Mouse (Mus musculus) midbrain, postnatal 0 days (tissue): ENCODE results near the gene Gsto1. TPM values are rescaled to one million over a fixed set of nuclear protein-coding genes. Genes with fewer than 3 reads are reported as not detected.
"Not testable (repeated sequence)": the region's sequence is repeated elsewhere in the genome, so short reads cannot be mapped to it uniquely, and the experiment has no call there.

Source experiments
- ATAC-seq: fragments of 200-750 bp; cut with Nextera tagmentation; 2 replicates; pipeline ENCODE4 v1.8.0; 2017; ENCODE audit warnings: moderate number of reproducible peaks, mild to moderate bottlenecking, moderate TSS enrichment, moderate library complexity; ENCODE audit not compliant: low FRiP score
- DNase-seq: peaks from one replicate; pipeline ENCODE4 v3.0.0-alpha.2; 2015; ENCODE audit warnings: low spot score
- H3K27ac ChIP-seq: fragments of 300-500 bp; sonication (generic); 2 replicates; pipeline ENCODE4 v1.5.1; 2014; ENCODE audit warnings: low read depth, mild to moderate bottlenecking, low read length, mixed read lengths
- H3K27me3 ChIP-seq: fragments of 300-500 bp; sonication (generic); 2 replicates; pipeline ENCODE4 v1.6.1; 2014; ENCODE audit warnings: low read length, control low read depth, mixed read lengths; ENCODE audit not compliant: insufficient read depth
- H3K36me3 ChIP-seq: fragments of 300-500 bp; sonication (generic); 2 replicates; pipeline ENCODE4 v1.6.1; 2014; ENCODE audit warnings: low read length, control low read depth, mixed read lengths; ENCODE audit not compliant: insufficient read depth
- H3K4me1 ChIP-seq: fragments of 300-500 bp; sonication (generic); 2 replicates; pipeline ENCODE4 v1.6.1; 2014; ENCODE audit warnings: mild to moderate bottlenecking, control low read depth, antibody characterized with exemption, low read length, mixed read lengths; ENCODE audit not compliant: insufficient read depth
- H3K4me2 ChIP-seq: fragments of 300-500 bp; sonication (generic); 2 replicates; pipeline ENCODE4 v1.6.1; 2014; ENCODE audit warnings: low read depth, mild to moderate bottlenecking, low read length, mixed read lengths; ENCODE audit not compliant: poor library complexity, severe bottlenecking
- H3K4me3 ChIP-seq: fragments of 300-500 bp; sonication (generic); 2 replicates; pipeline ENCODE4 v1.5.1; 2014; ENCODE audit warnings: low read depth, mild to moderate bottlenecking, low read length, moderate library complexity
- H3K9ac ChIP-seq: fragments of 300-500 bp; sonication (generic); replicated peaks from 2 replicates; pipeline ENCODE4 v1.6.1; 2014; ENCODE audit warnings: mild to moderate bottlenecking, low read length, moderate library complexity, mixed read lengths; ENCODE audit not compliant: poor library complexity, severe bottlenecking
- H3K9me3 ChIP-seq: fragments of 300-500 bp; sonication (generic); 2 replicates; pipeline ENCODE4 v1.6.1; 2016; ENCODE audit warnings: low read length, control low read depth
- CTCF ChIP-seq: IDR thresholded peaks from 2 replicates; pipeline ENCODE4 v1.5.1; 2016; ENCODE audit warnings: antibody characterized with exemption, mild to moderate bottlenecking
- WGBS: fragments of 180-500 bp; shearing (Covaris S2); extraction: QIAGEN DNeasy Blood & Tissue Kit; methylation state at CpG from one replicate; pipeline ENCODE4 v1.1.7; 2014; 5-methylcytosine and 5-hydroxymethylcytosine counted together
- polyA plus RNA-seq: library from polyadenylated mRNA; unstranded; fragments of >200 nt; fragmentation: Nextera tagmentation; extraction: Ambion mirVana; gene quantifications from 2 replicates; pipeline ENCODE4 v1.2.1, GENCODE M21; 2015
- total RNA-seq: library from RNA; depleted of rRNA; stranded (reverse); fragments of >200 nt; gene quantifications from 2 replicates; pipeline ENCODE4 v1.2.3, GENCODE M21; 2014

Gene Gsto1
- total and polyA plus RNA-seq, 2 experiments from 2014 or later: 95.4 to 152 TPM

DNA sequence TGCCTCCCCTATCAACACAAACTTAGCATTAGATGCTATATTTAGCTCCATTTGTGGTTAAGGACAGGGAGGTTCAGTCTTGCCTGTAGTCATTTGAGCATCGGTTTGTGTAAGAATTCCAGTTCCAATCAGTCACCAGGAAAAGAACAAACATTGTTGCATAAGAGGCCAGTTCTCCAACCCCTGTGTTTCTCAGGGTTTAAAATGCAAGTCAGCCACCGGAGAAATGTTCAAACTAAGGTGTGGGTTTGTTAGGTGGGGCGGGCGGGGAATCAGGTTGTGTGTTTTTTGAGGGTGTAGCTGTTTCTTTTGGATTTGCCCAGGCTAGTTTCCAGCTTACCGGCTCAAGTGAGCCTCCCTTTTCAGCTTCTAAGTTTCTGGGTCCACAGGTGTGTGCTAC, 20.2 kb upstream of the Gsto1 start:
- ATAC-seq: no peak
- 93% methylated on average over 5 of the region's 5 CpGs for WGBS

DNA sequence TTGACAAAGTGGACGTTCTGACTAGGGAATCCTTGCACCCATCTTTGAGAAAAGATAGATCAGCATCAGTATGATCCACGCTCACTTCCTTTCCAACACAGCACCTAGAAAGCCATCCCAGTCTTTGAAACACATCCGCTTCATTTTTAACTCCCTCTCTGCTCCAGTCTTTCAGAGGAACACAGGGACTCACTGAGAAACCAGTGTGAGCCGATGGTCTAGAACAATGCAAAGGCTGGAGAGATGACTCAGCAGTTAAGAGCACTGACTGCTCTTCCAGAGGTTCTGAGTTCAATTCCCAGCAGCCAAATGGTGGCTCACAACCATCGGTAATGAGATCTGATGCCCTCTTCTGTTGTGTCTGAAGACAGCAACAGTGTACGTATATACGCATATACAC, 19.0 kb upstream of the Gsto1 start:
- WGBS: 82% methylated on average over 7 of the region's 7 CpGs
- Histone ChIP-seq H3K4me3 (no peak overlapping the region), H3K36me3 (no peaks in the 10 kb centered on the region), H3K27me3 (no peaks in the 10 kb centered on the region), H3K9ac (no peak overlapping the region), H3K4me2 (no peak overlapping the region), H3K4me1 (no peaks in the 10 kb centered on the region), H3K27ac (no peak overlapping the region), H3K9me3 (no peaks in the 10 kb centered on the region)
- DNase-seq: no peak
- ATAC-seq: no peak
- no peak for TF ChIP-seq CTCF

More for the DNA sequence above, 20.2 kb upstream of the Gsto1 start:
- Histone ChIP-seq H3K9ac (no peak overlapping the region), H3K36me3 (no peaks in the 10 kb centered on the region), H3K27me3 (no peaks in the 10 kb centered on the region), H3K27ac (no peak overlapping the region), H3K4me1 (no peaks in the 10 kb centered on the region), H3K4me3 (no peak overlapping the region), H3K9me3 (no peaks in the 10 kb centered on the region), H3K4me2 (no peak overlapping the region)
- TF ChIP-seq CTCF: no peak
- no peak for DNase-seq

DNA sequence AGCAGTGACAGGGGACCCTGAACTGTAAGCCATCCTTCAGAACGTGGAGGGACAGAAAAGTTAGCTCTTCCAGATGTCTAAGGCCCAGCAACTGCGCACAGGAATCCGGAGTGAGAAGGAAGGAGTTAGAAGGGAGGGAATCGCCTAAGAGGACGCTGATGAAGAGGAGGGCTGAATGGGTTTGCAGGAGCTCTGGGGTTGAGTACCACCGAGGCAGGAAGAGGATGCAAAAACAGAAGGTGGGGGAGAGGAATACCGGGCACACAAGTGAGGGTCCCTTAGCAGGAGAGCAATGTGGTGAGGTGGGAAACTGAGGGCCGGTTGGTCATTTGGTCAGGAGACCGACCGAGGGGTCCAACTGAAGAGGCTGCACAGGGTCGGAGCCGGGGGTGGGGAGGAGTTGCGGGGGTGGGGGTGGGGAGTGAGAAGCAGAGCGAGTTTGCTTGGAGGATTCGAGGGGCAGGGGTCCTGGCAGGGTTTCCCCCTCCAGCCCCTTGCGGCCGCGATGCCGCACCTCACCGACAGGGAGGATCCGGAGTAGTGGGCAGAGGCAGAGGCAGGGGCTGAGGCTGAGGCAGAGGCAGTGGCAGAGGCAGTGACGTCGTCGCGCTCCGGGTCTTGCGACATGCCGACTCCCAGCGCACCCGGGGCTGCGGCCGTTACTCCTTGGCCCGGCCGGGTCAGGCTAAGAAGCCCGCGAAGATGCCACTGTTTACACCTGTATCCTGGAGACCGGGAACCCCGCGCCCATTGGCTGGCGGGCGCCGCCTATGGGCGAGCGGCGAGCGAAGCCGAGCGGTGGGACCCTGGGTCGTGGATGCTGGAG, 17.9 kb upstream of the Gsto1 start:
- DNase-seq (peak; percentile 76), ATAC-seq (peak; percentile 92)
- Histone ChIP-seq H3K36me3 (no peaks in the 10 kb centered on the region), H3K9ac (peak overlapping the region; percentile 52), H3K4me3 (peak overlapping the region; percentile 44), H3K4me1 (no peaks in the 10 kb centered on the region), H3K4me2 (peak overlapping the region; percentile 73), H3K27me3 (no peaks in the 10 kb centered on the region), H3K27ac (no peak overlapping the region), H3K9me3 (no peaks in the 10 kb centered on the region)
- 3% methylated on average over 43 of the region's 49 CpGs for WGBS
- TF ChIP-seq CTCF: peak; percentile 67

DNA sequence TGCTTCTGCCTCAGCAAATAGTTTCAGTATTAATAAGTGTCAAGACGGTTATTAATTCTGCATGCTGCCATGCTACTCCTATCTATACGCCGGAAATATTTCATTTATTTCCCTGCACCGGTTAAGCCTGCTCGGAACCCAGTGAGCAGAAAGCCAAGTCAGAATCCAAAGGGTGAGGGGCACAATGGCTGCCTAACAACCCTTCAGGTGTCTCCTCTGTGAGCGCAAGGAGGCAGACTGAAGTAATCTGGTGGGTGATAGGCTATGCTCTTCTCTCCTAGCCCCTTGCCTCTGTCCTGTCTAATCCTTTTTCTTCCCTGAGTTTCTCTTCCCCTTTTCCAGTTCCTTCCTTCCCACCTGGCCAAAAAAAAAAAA, 17.3 kb upstream of the Gsto1 start:
- Histone ChIP-seq H3K9me3 (no peaks in the 10 kb centered on the region), H3K4me2 (peak overlapping the region; percentile 73), H3K4me3 (peak overlapping the region; percentile 44), H3K9ac (peak overlapping the region; percentile 52), H3K36me3 (no peaks in the 10 kb centered on the region), H3K4me1 (no peaks in the 10 kb centered on the region), H3K27me3 (no peaks in the 10 kb centered on the region), H3K27ac (no peak overlapping the region)
- peak; percentile 54; the same call in 1 of the 2 replicates for ATAC-seq
- DNase-seq: no peak
- 0% methylated on average over 6 of the region's 6 CpGs for WGBS
- no peak for TF ChIP-seq CTCF

DNA sequence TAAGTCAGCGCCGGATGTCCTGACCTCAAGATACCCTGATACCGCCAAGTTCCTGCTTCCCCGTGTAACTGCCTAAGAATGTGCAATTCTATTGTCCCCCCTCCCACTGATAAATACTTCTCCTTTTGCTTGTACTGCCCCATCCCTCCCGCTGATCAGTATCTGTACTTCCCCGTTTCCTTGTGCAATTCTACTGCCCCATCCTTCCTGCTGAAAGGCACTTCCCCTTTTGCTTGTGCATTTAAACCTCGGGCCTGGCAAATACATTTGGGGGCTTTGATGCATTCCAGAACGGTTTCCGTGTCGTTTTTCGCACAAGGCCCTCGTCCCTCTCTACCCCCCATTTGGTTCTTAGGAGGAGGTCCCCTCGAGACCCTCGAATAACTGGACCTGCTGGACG, 13.5 kb upstream of the Gsto1 start:
- H3K4me1 ChIP-seq, H3K27me3 ChIP-seq, H3K27ac ChIP-seq, H3K4me2 ChIP-seq, H3K9me3 ChIP-seq, H3K9ac ChIP-seq, H3K36me3 ChIP-seq, H3K4me3 ChIP-seq, DNase-seq, ATAC-seq: not testable (repeated sequence)
- WGBS: 80% methylated on average over 12 of the region's 15 CpGs

DNA sequence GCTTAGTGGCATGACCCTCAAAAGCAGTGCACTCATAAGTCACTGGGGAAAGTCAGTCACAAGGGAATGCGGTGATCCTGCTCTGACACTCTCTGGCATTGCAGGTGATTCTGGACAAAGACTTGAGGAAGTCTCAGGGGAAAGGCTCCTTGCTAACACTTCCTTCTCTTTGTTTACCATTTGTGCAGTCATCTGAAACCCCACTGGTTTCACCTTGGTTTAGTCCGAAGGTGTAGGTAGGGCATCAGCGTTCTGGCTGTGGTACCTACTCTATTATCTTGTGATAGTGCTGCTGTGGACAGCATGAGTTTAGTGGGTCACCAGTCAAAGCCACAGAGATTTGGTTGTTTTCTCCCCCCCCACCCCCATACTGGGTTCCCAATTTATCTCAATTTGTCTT, 5.0 kb upstream of the Gsto1 start:
- Histone ChIP-seq H3K4me2 (no peak overlapping the region), H3K4me1 (no peaks in the 10 kb centered on the region), H3K36me3 (no peaks in the 10 kb centered on the region), H3K27me3 (no peaks in the 10 kb centered on the region), H3K4me3 (no peak overlapping the region), H3K9ac (no peak overlapping the region), H3K9me3 (no peaks in the 10 kb centered on the region), H3K27ac (no peak overlapping the region)
- DNase-seq (no peak), ATAC-seq (no peak)
- WGBS: 84% methylated on average over 3 of the region's 3 CpGs
- TF ChIP-seq CTCF: no peak

DNA sequence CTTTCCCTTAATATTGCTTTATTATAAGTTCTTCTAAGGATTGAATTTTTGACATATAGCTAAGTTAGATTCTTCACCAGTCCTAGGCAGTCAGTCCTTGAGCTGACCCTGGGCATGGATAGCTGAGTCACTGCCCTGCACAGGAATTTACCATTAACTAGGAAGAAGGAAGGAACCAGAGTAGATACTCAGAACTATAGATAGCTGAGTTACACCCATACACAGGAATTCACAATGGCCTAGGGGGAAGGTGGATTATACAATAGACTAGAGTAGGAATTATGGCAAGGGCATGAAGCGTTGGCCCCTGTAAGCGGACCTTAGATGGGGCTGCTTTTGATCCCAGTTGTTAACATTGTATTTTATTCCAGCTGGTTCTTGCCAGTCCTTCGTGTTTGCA, 2.6 kb upstream of the Gsto1 start:
- not testable (repeated sequence) for H3K9ac ChIP-seq, ATAC-seq, H3K4me1 ChIP-seq, H3K27me3 ChIP-seq, DNase-seq, H3K27ac ChIP-seq, H3K9me3 ChIP-seq, H3K36me3 ChIP-seq, H3K4me2 ChIP-seq, H3K4me3 ChIP-seq
- WGBS: 79% methylated on average over 3 of the region's 3 CpGs
